In genomic region chr6:127398073-127398472, GRCm38 (mm10) we compare ENCODE assay signal across 12 mouse cellular contexts. TPM values are rescaled to one million over a fixed set of nuclear protein-coding genes. Genes with fewer than 3 reads are reported as not detected.
DNase-seq lines count a peak whose midpoint lies in the region; ATAC-seq and TF ChIP-seq lines count a peak whose summit lies in the region.
"Had no signal": no experiment of that assay in that cellular context is flagged by ENCODE, and none has a peak within 500 bp of the region (broad histone marks: within the 10 kb centered on the region; RNA-seq: fewer than 3 reads in every experiment).

No protein-coding gene starts in this region.

- no peaks in the 10 kb centered on the region for H3K36me3 ChIP-seq in lung, postnatal 0 days (ENCODE audit: insufficient read depth, low read length)
- H3K36me3 ChIP-seq in forebrain, embryonic 14.5 days (ENCODE audit: control insufficient read depth, insufficient read depth, low read length): no peaks in the 10 kb centered on the region
- H3K36me3 ChIP-seq: lung, embryonic 15.5 days had no signal

- no peaks in the 10 kb centered on the region for H3K9me3 ChIP-seq in lung, postnatal 0 days (ENCODE audit: low read length)
- no peaks in the 10 kb centered on the region for H3K9me3 ChIP-seq in forebrain, embryonic 14.5 days (replicated peaks; ENCODE audit: control insufficient read depth, low read length)
- H3K9me3 ChIP-seq: lung, embryonic 15.5 days had no signal

- TF ChIP-seq CTCF in lung, postnatal 0 days (IDR thresholded peaks at IDR 0.05): no peak

- no peak overlapping the region for H3K27ac ChIP-seq in lung, postnatal 0 days (ENCODE audit: low read length)
- no peak overlapping the region for H3K27ac ChIP-seq in forebrain, embryonic 14.5 days (ENCODE audit: low read depth, low read length)
- H3K27ac ChIP-seq: hindbrain, postnatal 0 days; lung, embryonic 15.5 days had no signal

- peak; percentile 19 for DNase-seq in lung, postnatal 0 days (ENCODE audit: low spot score)
- DNase-seq in lung, postnatal 14 days: no peak
- DNase-seq in induced T-regulatory cell, adult 2 months (ENCODE audit: low read depth): peak; percentile 65
- no peak for DNase-seq in forebrain, embryonic 14.5 days (ENCODE audit: low spot score)
- no peak for DNase-seq in cerebellum, adult 11 months
- no peak for DNase-seq in frontal cortex, adult 2 months (ENCODE audit: extremely low spot score in 1 of 2, low spot score in 1 of 2)
- DNase-seq in layer of hippocampus, adult 9-10 months (ENCODE audit: low spot score): no peak
- DNase-seq: adrenal gland, postnatal 10 days; cerebellum, adult 9-11 months had no signal

- TF ChIP-seq EP300 in lung, postnatal 0 days (IDR thresholded peaks at IDR 0.05): no peak

- H3K4me3 ChIP-seq in lung, postnatal 0 days (ENCODE audit: low read depth, low read length): no peak overlapping the region
- H3K4me3 ChIP-seq in forebrain, embryonic 14.5 days (ENCODE audit: low read depth, low read length): no peak overlapping the region
- H3K4me3 ChIP-seq: lung, embryonic 15.5 days had no signal

- peak; percentile 23; the same call in 1 of the 2 replicates for ATAC-seq in lung, postnatal 0 days
- peak; percentile 85 for ATAC-seq in megakaryocyte-erythroid progenitor cell, adult 5-6 weeks (replicated peaks; ENCODE audit: low FRiP score, low TSS enrichment, poor library complexity, severe bottlenecking)
- ATAC-seq in forebrain, embryonic 14.5 days: no peak
- ATAC-seq: hindbrain, postnatal 0 days had no signal

- WGBS in lung, postnatal 0 days: 27% methylated on average over 2 of the region's 2 CpGs
- WGBS in forebrain, embryonic 14.5 days: 54% methylated on average over 2 of the region's 2 CpGs

- no peak overlapping the region for H3K9ac ChIP-seq in lung, postnatal 0 days (replicated peaks; ENCODE audit: low read depth)
- H3K9ac ChIP-seq in forebrain, embryonic 14.5 days (ENCODE audit: low read length): no peak overlapping the region
- H3K9ac ChIP-seq: lung, embryonic 15.5 days had no signal

- no peaks in the 10 kb centered on the region for H3K4me1 ChIP-seq in lung, postnatal 0 days (ENCODE audit: insufficient read depth, low read depth, low read length)
- peaks cover 10% of the 10 kb centered on the region for H3K4me1 ChIP-seq in forebrain, embryonic 14.5 days (ENCODE audit: control insufficient read depth, insufficient read depth, low read length)

- no peaks in the 10 kb centered on the region for H3K27me3 ChIP-seq in lung, postnatal 0 days (replicated peaks; ENCODE audit: insufficient read depth, low read length)
- H3K27me3 ChIP-seq in forebrain, embryonic 14.5 days (replicated peaks; ENCODE audit: control insufficient read depth, insufficient read depth, low read length): no peaks in the 10 kb centered on the region
- H3K27me3 ChIP-seq: lung, embryonic 15.5 days had no signal

- no peak overlapping the region for H3K4me2 ChIP-seq in lung, postnatal 0 days (replicated peaks; ENCODE audit: low read depth, low read length)
- no peak overlapping the region for H3K4me2 ChIP-seq in forebrain, embryonic 14.5 days (ENCODE audit: low read length)
- H3K4me2 ChIP-seq: lung, embryonic 15.5 days had no signal

RNA-seq across cellular contexts. Expression of gene Parp11, which starts 48.6 kb away (rescaled TPM):
- polyA plus RNA-seq in lung, postnatal 0 days (2015; fragmentation: Nextera tagmentation; extraction: Ambion mirVana): 10.6 and 11.5 TPM in 2 replicates
- total RNA-seq in megakaryocyte-erythroid progenitor cell, adult 5-6 weeks (2014; fragmentation: Nextera tagmentation): 27.4 and 35.6 TPM in 2 replicates
- total RNA-seq in megakaryocyte-erythroid progenitor cell, adult 5-6 weeks (2017): 15.2 and 20.3 TPM in 2 replicates
- 83.3 and 90.2 TPM in 2 replicates for polyA plus RNA-seq in forebrain, embryonic 14.5 days (2014; fragmentation: Nextera tagmentation; extraction: Ambion mirVana)
- polyA plus RNA-seq in frontal cortex, adult 2 months (2012; rRNA removed): 30.9 and 32.0 TPM in 2 replicates

Comparison
In these comparisons a context has a peak if more than half of its experiments do, and no peak if none do; other contexts are left out.
1. DNase-seq: peak in lung, postnatal 0 days (single experiment) and induced T-regulatory cell, adult 2 months (single experiment); none in lung, postnatal 14 days (single experiment), forebrain, embryonic 14.5 days (single experiment), cerebellum, adult 11 months (single experiment), frontal cortex, adult 2 months (0 of 2) and layer of hippocampus, adult 9-10 months (single experiment).